Mouse (Mus musculus) v-Abl transformed pro-B cells (cell line): Measurements from ENCODE around the gene Elovl6.

Source experiments
- in situ Hi-C, 2 experiments: fragments of 400-800 bp; cut with MboI; formaldehyde crosslinking; loops; one replicate each; pipeline ENCODE4 v1.15.1; 2025; ENCODE audit not compliant: unreplicated experiment in 2 of 2

The Elovl6 gene

GRCm38 (mm10) chr3:129593735-129594134 lies 61.6 kb downstream of the Elovl6 start:
- in situ Hi-C loops: no loop called here

GRCm38 (mm10) chr3:129596098-129596497 lies 63.9 kb downstream of the Elovl6 start:
- in situ Hi-C loops: no loop called here

- in situ Hi-C loops: no loop called here
These were observed 70.1 kb downstream of the Elovl6 start for GRCm38 (mm10) chr3:129602289-129602688.

- in situ Hi-C loops: no loop called here
These were observed 73.3 kb downstream of the Elovl6 start for GRCm38 (mm10) chr3:129605487-129605886.

- in situ Hi-C loops: no loop called here
These were observed 73.8 kb downstream of the Elovl6 start for GRCm38 (mm10) chr3:129605934-129606333.

- in situ Hi-C loops: loop anchor here in 1 of 2 experiments (5.0 kb wide), 1 partner anchor 79 kb away; the partner anchor contains the start of gene Elovl6
These were observed 79.5 kb downstream of the Elovl6 start for GRCm38 (mm10) chr3:129611626-129612025.

GRCm38 (mm10) chr3:129612311-129613097 lies 80.3 kb downstream of the Elovl6 start:
- in situ Hi-C loops: loop anchor here in 1 of 2 experiments (5.0 kb wide), 1 partner anchor 80 kb away; the partner anchor contains the start of gene Elovl6

- in situ Hi-C loops: loop anchor here in 1 of 2 experiments (5.0 kb wide), 1 partner anchor 81 kb away; the partner anchor contains the start of gene Elovl6
These were observed 81.6 kb downstream of the Elovl6 start for GRCm38 (mm10) chr3:129613756-129614155.

- in situ Hi-C loops: loop anchor here in 1 of 2 experiments (5.0 kb wide), 1 partner anchor 82 kb away; the partner anchor contains the start of gene Elovl6
These were observed 82.1 kb downstream of the Elovl6 start for GRCm38 (mm10) chr3:129614216-129614615.

GRCm38 (mm10) chr3:129617450-129617849 lies 85.3 kb downstream of the Elovl6 start:
- in situ Hi-C loops: loop anchor here in 1 of 2 experiments (5.0 kb wide), 1 partner anchor 80 kb away; no protein-coding TSS in a partner anchor

- in situ Hi-C loops: loop anchor here in 1 of 2 experiments (5.0 kb wide), 1 partner anchor 82 kb away; no protein-coding TSS in a partner anchor
These were observed 87.1 kb downstream of the Elovl6 start for GRCm38 (mm10) chr3:129619194-129619775.

GRCm38 (mm10) chr3:129620802-129621201 lies 88.6 kb downstream of the Elovl6 start:
- in situ Hi-C loops: no loop called here

GRCm38 (mm10) chr3:129621255-129621654 lies 89.1 kb downstream of the Elovl6 start:
- in situ Hi-C loops: no loop called here

GRCm38 (mm10) chr3:129622120-129622519 lies 90.0 kb downstream of the Elovl6 start:
- in situ Hi-C loops: no loop called here

- in situ Hi-C loops: no loop called here
These were observed 90.5 kb downstream of the Elovl6 start for GRCm38 (mm10) chr3:129622705-129623104.

- in situ Hi-C loops: no loop called here
These were observed 92.1 kb downstream of the Elovl6 start for GRCm38 (mm10) chr3:129624193-129624805.

- in situ Hi-C loops: loop anchor here (5.0 kb wide), 1 partner anchor 325 kb away; no protein-coding TSS in a partner anchor
These were observed 95.1 kb downstream of the Elovl6 start for GRCm38 (mm10) chr3:129627281-129627680.

- in situ Hi-C loops: loop anchor here (5.0 kb wide), 1 partner anchor 204 kb away; no protein-coding TSS in a partner anchor
These were observed 98.9 kb downstream of the Elovl6 start for GRCm38 (mm10) chr3:129631018-129631417.

- in situ Hi-C loops: loop anchor here (5.0 kb wide), 1 partner anchor 205 kb away; no protein-coding TSS in a partner anchor
These were observed 99.7 kb downstream of the Elovl6 start for GRCm38 (mm10) chr3:129631857-129632256.

GRCm38 (mm10) chr3:129633518-129633917 lies 101.4 kb downstream of the Elovl6 start:
- in situ Hi-C loops: loop anchor here (5.0 kb wide), 1 partner anchor 206 kb away; no protein-coding TSS in a partner anchor
